Mouse (Mus musculus) kidney, postnatal 14 days (tissue): Measurements from ENCODE around the gene Myef2.
A peak's percentile ranks its signal among the peaks of the same experiment; 100 is the strongest.

Source experiments
- DNase-seq: peaks from one replicate; pipeline ENCODE4 v3.0.0; 2022; ENCODE audit warnings: mixed read lengths

Gene Myef2

GRCm38 (mm10) chr2:125067373-125067772, 56.1 kb downstream of the Myef2 start:
- no peak for DNase-seq

- DNase-seq, result no peak
Measured at GRCm38 (mm10) chr2:125062944-125063343, 60.5 kb downstream of the Myef2 start.

- no peak for DNase-seq
Measured at GRCm38 (mm10) chr2:125061451-125061850, 62.0 kb downstream of the Myef2 start.

- DNase-seq, result peak; percentile 56
Measured at GRCm38 (mm10) chr2:125057250-125057815, 66.1 kb downstream of the Myef2 start.

GRCm38 (mm10) chr2:125055316-125055903, 68.1 kb downstream of the Myef2 start:
- DNase-seq, result no peak
